Mouse (Mus musculus): ENCODE data around the gene Olfr146.

The Olfr146 gene

DNA sequence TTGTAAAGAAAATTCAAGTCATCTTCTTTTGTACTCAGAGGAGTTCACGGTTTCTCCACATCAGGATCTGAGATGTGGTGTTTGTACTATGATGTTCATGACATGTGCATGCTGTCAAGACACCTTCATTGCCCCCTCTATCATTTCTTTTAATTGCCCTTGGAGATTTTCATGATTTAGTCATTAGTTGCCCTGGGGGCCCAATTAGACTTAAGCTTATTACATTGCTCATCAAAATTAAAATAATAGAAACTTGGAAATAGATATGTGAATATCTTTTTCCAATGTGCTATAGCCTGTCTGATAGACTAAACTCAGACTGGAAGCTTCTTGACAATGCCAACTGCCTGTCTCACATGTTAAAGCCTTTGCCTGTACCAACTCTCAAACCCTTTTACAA lies at the start of gene Olfr146:
TSS of gene Olfr146 (minus strand) at position 101 of the 400 bp plus-strand sequence.
- DNase-seq (ENCODE audit: low read depth, low spot score) = no peak

DNA sequence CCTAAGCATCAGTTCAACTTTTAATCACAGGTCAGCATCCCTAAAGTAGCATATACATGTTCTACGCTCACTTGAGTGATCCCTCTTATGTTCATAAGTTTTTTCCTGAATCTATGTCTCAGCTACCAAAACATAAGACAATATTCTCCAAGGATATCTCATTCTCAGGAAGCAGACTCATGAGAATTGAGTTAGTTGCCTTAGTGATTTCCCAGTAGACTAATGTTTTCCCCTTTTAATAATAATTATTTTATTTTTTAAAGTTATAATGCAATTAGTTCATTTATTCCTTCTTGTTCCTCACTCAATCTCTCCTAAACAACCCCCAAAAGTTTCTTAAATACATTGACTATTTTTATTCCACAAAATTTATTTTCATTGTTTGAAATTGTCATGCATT lies 41.7 kb upstream of the Olfr146 start, which contains the start of gene Olfr937:
TSS of gene Olfr937 (minus strand) at position 101 of the 400 bp plus-strand sequence.
- DNase-seq (ENCODE audit: low read depth, low spot score) = no peak

DNA sequence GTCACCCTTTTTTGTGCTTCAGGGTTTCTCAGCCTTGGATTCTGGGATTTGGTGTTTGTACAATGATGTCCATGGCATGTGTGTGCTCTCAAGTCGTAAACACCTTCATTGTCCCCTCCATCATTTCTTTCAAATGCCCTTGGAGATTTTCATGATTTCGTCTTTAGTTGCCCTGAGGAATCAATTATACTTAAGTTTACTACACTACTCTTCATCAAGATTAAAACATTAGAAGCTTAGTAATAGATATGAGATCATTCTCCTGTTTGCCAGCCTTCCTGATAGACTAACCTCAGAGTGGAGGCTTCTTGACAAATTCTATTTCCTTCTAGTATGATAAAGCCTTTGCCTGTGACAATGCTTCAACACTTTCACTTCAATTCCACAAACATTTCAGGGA lies 23.6 kb downstream of the Olfr146 start, which contains the start of gene Olfr935:
TSS of gene Olfr935 (minus strand) at position 101 of the 400 bp plus-strand sequence.
- DNase-seq (ENCODE audit: low read depth, low spot score) = no peak

DNA sequence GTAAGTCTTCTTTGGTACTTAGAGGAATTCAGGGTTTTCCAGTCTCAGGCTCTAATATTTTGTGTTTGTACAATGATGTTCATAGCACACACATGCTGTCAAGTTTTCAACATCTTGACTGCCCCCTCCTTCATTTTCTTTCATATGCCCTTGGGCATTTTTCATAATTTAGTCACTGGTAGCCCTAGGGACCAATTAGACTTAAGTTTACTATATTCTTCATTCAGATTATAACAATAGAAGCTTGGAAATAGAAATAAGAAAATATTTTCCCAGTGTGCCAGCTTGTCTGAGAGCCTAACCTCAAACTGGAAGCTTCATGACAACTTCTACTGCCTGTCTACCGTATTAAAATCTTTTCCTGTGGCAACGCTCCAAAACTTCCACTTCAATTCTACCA lies 35.0 kb downstream of the Olfr146 start, which contains the start of gene Olfr934:
TSS of gene Olfr934 (minus strand) at position 101 of the 400 bp plus-strand sequence.
- DNase-seq (ENCODE audit: low read depth, low spot score) = no peak

DNA sequence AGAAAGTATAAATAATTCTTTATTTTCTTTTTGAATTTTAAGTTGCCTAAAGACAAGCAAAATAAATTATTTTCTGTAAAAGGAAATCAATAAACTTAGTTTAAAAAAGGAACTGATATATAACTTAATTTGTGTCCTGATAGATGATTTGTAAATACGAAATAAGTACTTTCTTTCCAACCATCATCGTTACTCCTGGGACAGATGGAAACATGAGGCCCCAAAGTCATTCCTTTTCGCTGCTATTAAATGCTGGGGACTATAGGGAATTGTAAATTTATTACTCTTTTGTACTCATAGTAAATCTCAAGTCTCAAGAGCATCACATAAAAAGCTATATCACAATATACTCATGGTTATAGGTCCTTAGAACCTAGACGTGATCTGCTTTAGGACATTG lies 51.2 kb downstream of the Olfr146 start, which contains the start of gene Olfr933:
TSS of gene Olfr933 (plus strand) at position 301 of the 400 bp plus-strand sequence.
- DNase-seq (ENCODE audit: low read depth, low spot score) = no peak

Measured in CD4-positive helper T cell, adult 2 months (primary cell).